Mouse (Mus musculus) lung, postnatal 36 days (tissue): ENCODE measurements around the gene Cpne7.

Source experiments
- DNase-seq: peaks from one replicate; pipeline ENCODE4 v3.0.0; 2022; ENCODE audit warnings: mixed read lengths

Gene Cpne7

GRCm38 (mm10) chr8:123117744-123118143 is 570 bp downstream of the Cpne7 start:
- DNase-seq, result no peak

- no peak for DNase-seq
Observed at GRCm38 (mm10) chr8:123122059-123122458, 4.9 kb downstream of the Cpne7 start.

- DNase-seq, result no peak
Observed at GRCm38 (mm10) chr8:123122670-123123069, 5.5 kb downstream of the Cpne7 start.

- peak; percentile 66 for DNase-seq
Observed at GRCm38 (mm10) chr8:123126193-123126816, 9.1 kb downstream of the Cpne7 start.

- DNase-seq, result no peak
Observed at GRCm38 (mm10) chr8:123131041-123131440, 13.9 kb downstream of the Cpne7 start.

- DNase-seq, result no peak
Observed at GRCm38 (mm10) chr8:123132953-123133352, 15.8 kb downstream of the Cpne7 start.

- no peak for DNase-seq
Observed at GRCm38 (mm10) chr8:123134149-123134713, 17.1 kb downstream of the Cpne7 start.

GRCm38 (mm10) chr8:123135406-123135805 is 18.2 kb downstream of the Cpne7 start:
- no peak for DNase-seq

GRCm38 (mm10) chr8:123135806-123136205 is 18.6 kb downstream of the Cpne7 start:
- no peak for DNase-seq

- no peak for DNase-seq
Observed at GRCm38 (mm10) chr8:123136287-123136686, 19.1 kb downstream of the Cpne7 start.

GRCm38 (mm10) chr8:123137645-123138077 is 20.5 kb downstream of the Cpne7 start:
- no peak for DNase-seq

- DNase-seq, result no peak
Observed at GRCm38 (mm10) chr8:123138741-123139140, 21.6 kb downstream of the Cpne7 start.

GRCm38 (mm10) chr8:123141741-123142462 is 24.7 kb downstream of the Cpne7 start:
- peak; percentile 92 for DNase-seq

GRCm38 (mm10) chr8:123145279-123145678 is 28.1 kb downstream of the Cpne7 start:
- peak; percentile 72 for DNase-seq

GRCm38 (mm10) chr8:123146390-123146789 is 29.2 kb downstream of the Cpne7 start:
- DNase-seq, result peak; percentile 23

GRCm38 (mm10) chr8:123150737-123151171 is 33.6 kb downstream of the Cpne7 start:
- DNase-seq, result peak; percentile 67

- peak; percentile 71 for DNase-seq
Observed at GRCm38 (mm10) chr8:123155177-123155576, 38.0 kb downstream of the Cpne7 start.

- no peak for DNase-seq
Observed at GRCm38 (mm10) chr8:123156070-123156773, 39.0 kb downstream of the Cpne7 start.

GRCm38 (mm10) chr8:123157888-123158465 is 40.8 kb downstream of the Cpne7 start, which contains the start of gene Sult5a1:
Gene Sult5a1 (minus strand): TSS chr8:123158315.
- no peak for DNase-seq

- DNase-seq, result peak; percentile 52
Observed at GRCm38 (mm10) chr8:123181391-123181790, 64.2 kb downstream of the Cpne7 start.
